Mouse (Mus musculus) C2C12 (cell line): ENCODE measurements around the gene Uncx.

ENCODE experiments used
- CEBPB ChIP-seq: IDR thresholded peaks from one replicate; pipeline ENCODE4 v1.6.1; 2011; ENCODE audit warnings: low read depth, mild to moderate bottlenecking, control low read depth, moderate library complexity
- CTCF ChIP-seq: IDR thresholded peaks from one replicate; pipeline ENCODE4 v1.5.1; 2011; ENCODE audit not compliant: control insufficient read depth, insufficient read depth, insufficient read length
- FOSL1 ChIP-seq: IDR thresholded peaks from one replicate; pipeline ENCODE4 v1.8.0; 2011; ENCODE audit warnings: mild to moderate bottlenecking, low read length; ENCODE audit not compliant: poor library complexity, insufficient read depth, severe bottlenecking
- USF1 ChIP-seq: IDR thresholded peaks from one replicate; pipeline ENCODE4 v1.6.1; 2011; ENCODE audit warnings: low read depth, mild to moderate bottlenecking, control low read depth, moderate library complexity

GRCm38 (mm10) chr5:139510682-139511366 is 32.5 kb upstream of the Uncx start:
- no peak for TF ChIP-seq CTCF
- no peak for TF ChIP-seq USF1
- no peak for TF ChIP-seq FOSL1
- no peak for TF ChIP-seq CEBPB
